Mouse (Mus musculus): ENCODE measurements around the gene Spr.
"Not testable (repeated sequence)": the region's sequence is repeated elsewhere in the genome, so short reads cannot be mapped to it uniquely, and the experiment has no call there.

Gene Spr

GRCm38 (mm10) chr6:85137217-85138035 is at the start of gene Spr:
Gene Spr, minus strand, starts transcription at chr6:85137766.
- peak; percentile 97 to 98 for DNase-seq

DNA sequence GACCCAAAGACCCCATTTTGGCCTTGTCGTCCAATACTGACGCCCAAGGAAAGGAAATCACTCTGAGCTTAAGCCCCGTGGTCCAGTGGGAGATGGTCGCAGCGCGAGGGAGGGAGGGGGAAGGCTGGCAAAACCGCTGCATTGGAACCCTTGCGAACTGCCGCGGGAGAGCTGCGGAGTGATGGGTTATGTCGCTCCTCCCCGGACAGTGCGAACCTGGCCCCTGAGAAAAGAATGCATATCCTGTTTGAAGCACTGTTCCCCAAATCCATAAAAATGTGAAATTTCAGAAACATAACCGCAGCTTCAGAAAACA is 49.1 kb upstream of the Spr start:
- DNase-seq, result peak in 1 of 2 experiments; percentile 23

DNA sequence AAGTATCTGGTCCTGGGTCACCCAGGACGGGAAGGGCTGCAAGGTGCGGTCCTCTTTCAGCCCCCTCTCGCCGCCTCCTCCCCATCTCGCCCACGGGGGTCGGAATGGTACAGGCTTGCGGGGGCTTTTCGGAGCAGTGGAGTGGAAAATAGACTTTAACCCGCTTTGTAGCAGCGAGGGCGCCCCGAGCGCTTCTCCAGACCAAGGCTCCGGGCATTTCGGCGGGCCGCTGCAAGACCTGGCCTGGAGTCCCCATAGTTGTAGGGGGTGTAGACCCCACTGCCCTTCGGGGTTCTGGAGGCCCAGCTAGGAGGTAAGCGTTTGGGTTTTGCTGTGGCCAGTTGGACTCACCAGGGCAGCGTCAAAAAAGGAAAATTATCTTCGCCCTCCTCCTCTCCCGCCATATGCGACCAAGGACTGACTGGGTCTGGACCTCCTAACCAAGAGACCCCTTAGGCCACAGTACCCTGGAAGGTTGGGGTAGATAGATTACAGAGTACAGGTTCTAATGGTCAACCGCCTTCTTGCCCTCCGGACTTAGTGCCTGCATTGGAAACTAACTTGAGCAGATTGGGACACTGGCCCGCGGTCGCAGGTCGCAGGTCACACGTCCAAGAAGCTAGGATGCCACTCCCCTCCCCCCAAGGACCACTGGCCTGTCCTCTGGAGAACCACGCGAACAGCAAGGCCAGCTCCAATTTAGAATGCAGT is 48.6 kb upstream of the Spr start:
- peak; percentile 79 to 85 for DNase-seq

GRCm38 (mm10) chr6:85183951-85184350 is 46.4 kb upstream of the Spr start:
- DNase-seq, result no peak

- DNase-seq, result peak; percentile 77 to 87
These were observed 42.5 kb upstream of the Spr start for GRCm38 (mm10) chr6:85180036-85180435.

DNA sequence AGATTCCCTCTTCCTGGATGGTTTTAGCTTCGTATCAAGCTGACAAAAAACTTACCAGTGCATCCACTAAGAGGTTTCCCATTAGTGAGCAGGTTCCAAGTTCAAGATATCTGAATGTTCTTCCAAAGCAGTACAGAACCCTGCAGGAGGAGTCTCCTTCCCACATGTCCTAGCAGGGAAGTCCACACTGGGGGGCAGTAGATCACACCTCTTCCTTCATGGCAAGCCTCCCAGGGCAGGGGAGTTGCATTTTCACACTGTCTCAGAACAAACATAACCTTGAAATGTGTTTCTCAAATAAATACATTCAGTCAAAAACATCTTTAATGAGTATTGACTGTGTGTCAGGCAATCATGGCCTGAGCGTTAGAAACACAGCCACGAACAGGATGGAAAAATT is 42.0 kb upstream of the Spr start:
- DNase-seq, result peak; percentile 64 to 72

DNA sequence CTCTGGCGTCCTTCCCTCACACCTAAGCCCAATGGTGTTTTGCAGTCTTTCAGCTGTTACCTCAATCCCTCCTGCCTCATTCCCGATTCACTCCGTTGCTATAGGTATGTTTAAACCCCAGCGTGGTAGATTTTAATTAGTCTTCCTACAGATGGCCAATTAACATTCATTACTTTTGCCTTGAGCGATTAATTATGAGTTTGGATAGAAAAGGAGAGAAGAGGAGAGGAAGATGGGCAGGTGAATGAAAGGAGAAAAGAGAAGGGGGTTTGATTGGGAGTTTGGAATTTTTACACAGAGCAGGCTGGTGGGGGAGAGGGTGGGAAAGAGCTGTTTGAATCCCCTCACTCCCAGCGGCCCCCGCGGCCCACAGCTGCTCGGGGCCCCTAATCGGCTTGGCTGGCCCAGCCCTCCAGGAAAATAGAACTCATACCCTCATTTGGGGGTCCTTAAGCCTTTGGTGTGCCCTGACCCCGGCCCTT is 27.9 kb upstream of the Spr start:
- DNase-seq, result no peak

GRCm38 (mm10) chr6:85160201-85160923 is 22.8 kb upstream of the Spr start:
- peak; percentile 82 to 91 for DNase-seq

DNA sequence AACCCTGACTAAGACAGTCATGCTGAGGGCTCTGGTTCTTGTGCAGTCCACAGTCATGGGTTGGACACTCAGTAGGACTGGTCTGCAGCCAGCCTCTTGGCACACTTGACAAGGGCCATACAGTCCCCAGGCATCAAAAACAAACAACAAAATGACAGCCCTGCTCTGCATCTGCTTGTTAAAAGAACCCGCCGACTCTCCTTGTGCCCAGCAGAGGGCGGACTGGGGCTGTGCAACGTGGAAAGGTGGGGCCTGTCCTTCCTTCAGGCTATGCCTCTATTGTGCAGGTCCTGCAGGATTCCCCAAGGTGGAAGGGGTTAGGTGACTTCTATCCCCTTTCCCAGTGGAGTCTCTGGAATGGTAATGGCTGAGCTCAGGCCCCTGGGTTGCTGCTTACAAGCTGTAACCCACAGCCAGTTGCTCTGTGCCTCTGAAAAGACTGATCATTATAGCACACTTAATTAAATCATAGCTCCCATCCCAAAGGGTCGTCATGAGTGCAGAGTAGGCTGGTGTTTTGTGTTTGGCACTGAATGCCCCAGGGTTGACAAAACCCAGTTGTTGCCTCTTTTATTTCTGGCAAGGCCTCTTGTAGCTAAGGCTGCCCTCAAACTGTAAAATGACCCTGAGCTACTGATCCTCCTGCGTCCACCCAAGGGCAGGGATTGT is 21.7 kb upstream of the Spr start:
- peak; percentile 51 to 82 for DNase-seq

DNA sequence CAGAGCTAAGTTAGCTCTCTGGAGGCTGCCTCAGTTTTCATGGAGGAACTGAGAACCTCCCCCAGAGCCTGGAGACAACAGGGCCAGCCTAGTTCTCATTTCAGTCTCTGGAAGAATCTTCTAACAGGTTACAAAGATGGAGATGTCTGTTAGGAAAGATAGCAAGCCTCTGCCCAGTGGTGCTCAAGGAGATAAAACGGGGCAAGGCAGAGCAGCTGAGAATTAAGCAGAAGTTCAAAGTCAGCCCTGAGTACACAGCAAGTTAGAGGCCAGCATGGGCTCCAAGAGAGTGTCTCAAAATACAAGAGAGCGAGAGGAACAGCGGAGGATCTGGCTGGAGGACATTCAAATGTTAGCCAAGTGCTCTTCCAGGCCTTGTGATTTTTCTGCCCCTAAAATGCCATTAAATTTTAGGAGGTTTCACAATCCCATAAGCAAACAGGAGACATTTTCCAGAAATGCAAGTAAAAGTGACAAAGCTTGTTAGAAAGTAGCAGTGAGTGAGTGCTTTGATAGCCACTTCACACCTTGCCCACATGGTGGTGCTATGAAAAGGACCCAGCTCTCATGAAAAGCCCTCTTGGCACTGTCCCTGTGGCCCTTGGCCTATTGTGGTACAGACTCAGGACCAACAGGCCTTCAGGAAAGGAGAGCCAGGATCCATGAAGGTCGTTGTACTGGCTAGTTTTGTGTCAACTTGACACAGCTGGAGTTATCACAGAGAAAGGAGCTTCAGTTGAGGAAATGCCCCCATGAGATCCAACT is 20.7 kb upstream of the Spr start:
- DNase-seq, result peak; percentile 59 to 67

DNA sequence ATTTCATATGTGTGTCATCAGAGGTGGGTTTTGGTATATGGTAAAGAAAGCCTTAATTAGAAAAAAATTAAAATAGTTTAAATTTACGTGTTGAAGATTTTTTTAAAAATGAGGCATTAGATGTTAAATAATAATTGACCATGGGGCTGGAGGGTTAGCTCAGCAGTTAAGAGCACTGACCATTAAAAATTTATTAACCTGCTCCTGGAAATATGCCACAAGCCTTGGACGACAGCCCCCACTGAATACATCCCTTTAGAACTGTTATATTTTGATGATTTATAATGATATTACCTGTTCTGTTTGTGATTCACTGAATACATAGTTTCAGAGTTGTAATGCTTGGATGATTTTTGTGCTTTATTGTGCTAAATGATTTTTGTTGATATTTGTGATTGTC is 19.0 kb upstream of the Spr start:
- peak in 1 of 2 experiments; percentile 54 for DNase-seq

GRCm38 (mm10) chr6:85154861-85155528 is 17.4 kb upstream of the Spr start:
- DNase-seq, result peak; percentile 76 to 85

DNA sequence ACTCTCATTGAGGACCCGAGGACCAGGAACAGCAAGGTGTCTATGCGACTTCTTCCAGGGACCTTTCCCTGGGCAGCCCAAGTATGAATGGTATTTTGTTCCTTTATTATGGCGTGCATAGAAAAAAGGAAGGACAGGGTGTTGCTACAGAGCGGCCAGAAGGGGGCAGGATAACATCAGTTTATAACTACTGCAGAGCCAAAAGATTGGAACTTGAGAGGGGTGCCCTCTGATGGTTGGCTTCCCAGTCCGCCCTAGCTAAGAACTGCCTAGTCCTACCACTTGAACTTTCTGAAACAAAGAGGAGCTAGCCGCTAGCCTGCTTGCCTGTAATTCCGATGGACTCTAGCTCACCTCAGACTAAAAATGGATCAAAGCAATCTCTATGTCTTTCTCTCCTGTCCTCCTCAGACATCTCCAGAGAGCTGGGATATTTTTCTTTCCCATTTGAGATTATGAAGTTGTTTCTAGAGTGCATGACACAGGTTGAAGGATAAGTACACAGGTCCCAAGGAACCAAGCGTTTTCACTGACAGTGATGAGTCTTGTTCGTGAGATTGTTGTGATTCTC is 16.5 kb upstream of the Spr start:
- peak; percentile 87 to 88 for DNase-seq

DNA sequence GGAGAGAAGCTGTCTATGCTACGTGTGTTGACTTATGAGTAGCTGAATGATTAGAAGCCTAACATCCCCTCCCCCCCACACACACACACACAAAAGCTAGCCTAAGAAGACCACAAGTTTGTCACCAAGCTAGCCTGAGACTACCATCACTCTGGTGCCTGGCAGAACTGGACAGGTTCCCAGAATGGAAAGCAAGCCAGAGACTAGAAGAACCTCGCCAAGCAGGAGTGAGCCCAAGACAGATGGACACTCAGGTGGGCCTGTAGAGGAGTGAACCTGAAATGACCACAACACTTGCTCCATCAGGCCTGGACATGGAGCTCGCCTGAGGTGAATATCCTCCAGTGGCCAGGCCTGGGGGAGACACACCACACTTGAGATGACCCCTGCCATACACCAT is 12.8 kb upstream of the Spr start:
- no peak for DNase-seq

- no peak for DNase-seq
These were observed 10.1 kb upstream of the Spr start for GRCm38 (mm10) chr6:85147636-85148035.

DNA sequence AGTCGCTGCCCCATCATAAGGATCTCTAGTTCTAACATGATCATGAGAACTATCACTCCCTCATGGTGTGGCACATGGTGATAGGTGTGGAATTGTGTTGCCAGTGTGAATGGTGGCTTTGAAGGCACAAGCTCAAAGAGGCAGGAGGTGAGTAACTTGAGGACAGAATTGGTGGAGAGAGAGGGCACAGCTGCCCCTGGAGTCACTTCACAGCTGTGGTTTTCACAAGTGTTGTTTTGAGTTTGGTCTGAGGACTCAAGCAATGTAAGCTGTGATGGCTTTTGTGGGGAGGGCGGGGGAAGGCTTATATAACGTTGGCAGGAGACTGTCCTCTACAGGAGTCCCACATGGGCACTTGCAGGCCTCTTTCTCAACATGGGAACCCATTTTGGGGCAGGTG is 6.9 kb upstream of the Spr start:
- DNase-seq, result no peak

DNA sequence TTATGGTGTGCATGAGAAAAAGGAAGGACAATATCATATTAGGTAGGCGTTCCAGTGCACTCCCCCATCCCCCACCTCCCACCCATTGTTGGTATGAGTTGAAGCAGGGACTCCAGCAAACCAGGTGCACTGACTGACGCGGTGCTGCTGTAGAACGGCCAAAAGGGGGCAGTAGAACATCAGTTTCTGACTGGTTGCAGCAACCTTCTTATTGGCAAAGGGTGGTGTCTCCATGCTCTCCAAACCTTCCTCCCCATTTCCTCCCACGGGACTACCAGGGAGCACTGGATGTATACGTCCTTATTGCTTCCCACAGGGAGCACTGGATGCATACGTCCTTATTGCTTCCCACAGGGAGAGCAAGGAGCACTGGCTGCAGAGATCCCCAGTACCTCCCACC is 3.4 kb upstream of the Spr start:
- peak; percentile 61 to 68 for DNase-seq

GRCm38 (mm10) chr6:85139534-85139933 is 2.0 kb upstream of the Spr start:
- no peak for DNase-seq

DNA sequence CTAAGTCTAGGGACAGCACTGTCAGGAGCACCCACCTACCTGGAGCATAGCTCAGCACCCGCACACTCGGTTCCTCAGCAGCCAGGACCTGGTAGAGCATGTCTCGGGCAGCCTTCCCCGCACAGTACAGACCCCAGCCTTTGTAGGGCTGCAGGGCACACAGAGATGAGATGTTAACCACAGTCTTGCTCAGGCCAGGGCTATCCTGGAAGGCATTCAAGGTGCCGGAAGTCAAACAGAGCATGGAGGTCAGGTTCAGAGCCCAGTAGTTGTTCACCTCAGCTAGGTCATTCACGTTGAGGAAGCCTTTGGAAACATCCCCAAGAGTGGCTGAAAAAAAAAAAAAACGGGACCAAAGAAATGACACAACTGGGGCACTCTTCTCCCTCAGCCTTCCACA is 782 bp downstream of the Spr start:
- not testable (repeated sequence) for DNase-seq

DNA sequence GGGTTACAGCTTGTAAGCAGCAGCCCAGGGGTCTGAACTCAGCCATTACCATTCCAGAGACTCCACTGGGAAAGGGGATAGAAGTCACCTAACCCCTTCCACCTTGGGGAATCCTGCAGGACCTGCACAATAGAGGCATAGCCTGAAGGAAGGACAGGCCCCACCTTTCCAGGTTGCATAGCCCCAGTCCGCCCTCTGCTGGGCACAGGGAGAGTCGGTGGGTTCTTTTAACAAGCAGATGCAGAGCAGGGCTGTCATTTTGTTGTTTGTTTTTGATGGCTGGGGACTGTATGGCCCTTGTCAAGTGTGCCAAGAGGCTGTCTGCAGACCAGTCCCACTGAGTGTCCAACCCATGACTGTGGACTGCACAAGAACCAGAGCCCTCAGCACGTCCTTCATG is 4.8 kb downstream of the Spr start:
- DNase-seq, result peak; percentile 34 to 74

DNA sequence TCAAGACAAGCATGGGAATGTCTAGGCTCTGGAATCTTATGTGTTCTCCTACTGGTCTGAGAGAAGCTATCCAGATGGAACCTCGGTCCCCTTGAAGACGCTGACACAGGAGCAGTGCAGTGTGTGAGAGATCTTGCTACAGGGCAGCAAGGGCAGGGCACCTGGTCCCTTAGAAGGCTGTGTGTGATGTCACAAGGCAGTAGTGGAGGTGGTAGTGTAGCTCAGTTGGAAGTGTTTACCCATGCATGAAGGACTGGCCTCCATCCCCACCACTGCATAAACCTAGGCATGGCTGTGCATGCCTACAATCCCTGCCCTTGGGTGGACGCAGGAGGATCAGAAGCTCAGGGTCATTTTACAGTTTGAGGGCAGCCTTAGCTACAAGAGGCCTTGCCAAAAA is 5.3 kb downstream of the Spr start:
- not testable (repeated sequence) for DNase-seq
